Mouse (Mus musculus): ENCODE results near the gene Rnf181. TPM values are rescaled to one million over a fixed set of nuclear protein-coding genes. Genes with fewer than 3 reads are reported as not detected.

The Rnf181 gene
- polyA plus RNA-seq, 1 experiment from 2014 or later = 115 TPM

GRCm38 (mm10) chr6:72340481-72340880, 26.3 kb downstream of the Rnf181 start:
- Histone ChIP-seq H3K27ac (ENCODE audit: low read depth, low read length) (no peak overlapping the region), H3K4me1 (ENCODE audit: control insufficient read depth, insufficient read depth, low read length) (peaks cover 8% of the 10 kb centered on the region), H3K9me3 (ENCODE audit: control insufficient read depth, low read length) (no peaks in the 10 kb centered on the region), H3K36me3 (ENCODE audit: control insufficient read depth, insufficient read depth, low read length) (peaks cover 21% of the 10 kb centered on the region), H3K4me2 (ENCODE audit: low read depth, low read length) (no peak overlapping the region), H3K4me3 (ENCODE audit: low read depth, low read length) (no peak overlapping the region), H3K9ac (replicated peaks; ENCODE audit: low read depth, low read length) (no peak overlapping the region), H3K27me3 (ENCODE audit: control insufficient read depth, insufficient read depth, low read length) (no peaks in the 10 kb centered on the region)
- 62% methylated on average over 2 of the region's 2 CpGs for WGBS
- ATAC-seq (ENCODE audit: low read depth) = no peak

GRCm38 (mm10) chr6:72333111-72333510, 33.6 kb downstream of the Rnf181 start:
- 74% methylated on average over 5 of the region's 5 CpGs for WGBS
- Histone ChIP-seq H3K9ac (replicated peaks; ENCODE audit: low read depth, low read length) (no peak overlapping the region), H3K9me3 (ENCODE audit: control insufficient read depth, low read length) (no peaks in the 10 kb centered on the region), H3K4me1 (ENCODE audit: control insufficient read depth, insufficient read depth, low read length) (no peaks in the 10 kb centered on the region), H3K27ac (ENCODE audit: low read depth, low read length) (no peak overlapping the region), H3K4me2 (ENCODE audit: low read depth, low read length) (no peak overlapping the region), H3K4me3 (ENCODE audit: low read depth, low read length) (no peak overlapping the region), H3K27me3 (ENCODE audit: control insufficient read depth, insufficient read depth, low read length) (no peaks in the 10 kb centered on the region), H3K36me3 (ENCODE audit: control insufficient read depth, insufficient read depth, low read length) (peaks cover 54% of the 10 kb centered on the region)
- no peak for ATAC-seq (ENCODE audit: low read depth)

- no peak overlapping the region for H3K27ac ChIP-seq (ENCODE audit: low read depth, low read length)
- no peak overlapping the region for H3K9ac ChIP-seq (replicated peaks; ENCODE audit: low read depth, low read length)
- no peak overlapping the region for H3K4me3 ChIP-seq (ENCODE audit: low read depth, low read length)
- H3K27me3 ChIP-seq (ENCODE audit: control insufficient read depth, insufficient read depth, low read length) = no peaks in the 10 kb centered on the region
- H3K36me3 ChIP-seq (ENCODE audit: control insufficient read depth, insufficient read depth, low read length) = peaks cover 50% of the 10 kb centered on the region
- no peaks in the 10 kb centered on the region for H3K9me3 ChIP-seq (ENCODE audit: control insufficient read depth, low read length)
- 92% methylated on average over 4 of the region's 4 CpGs for WGBS
- no peaks in the 10 kb centered on the region for H3K4me1 ChIP-seq (ENCODE audit: control insufficient read depth, insufficient read depth, low read length)
- no peak overlapping the region for H3K4me2 ChIP-seq (ENCODE audit: low read depth, low read length)
- ATAC-seq (ENCODE audit: low read depth) = no peak
Measured at GRCm38 (mm10) chr6:72330133-72330532, 36.6 kb downstream of the Rnf181 start.

GRCm38 (mm10) chr6:72329019-72329418, 37.7 kb downstream of the Rnf181 start:
- Histone ChIP-seq H3K9me3 (ENCODE audit: control insufficient read depth, low read length) (no peaks in the 10 kb centered on the region), H3K4me3 (ENCODE audit: low read depth, low read length) (no peak overlapping the region), H3K4me1 (ENCODE audit: control insufficient read depth, insufficient read depth, low read length) (no peaks in the 10 kb centered on the region), H3K36me3 (ENCODE audit: control insufficient read depth, insufficient read depth, low read length) (peaks cover 50% of the 10 kb centered on the region), H3K4me2 (ENCODE audit: low read depth, low read length) (no peak overlapping the region), H3K27ac (ENCODE audit: low read depth, low read length) (no peak overlapping the region), H3K9ac (replicated peaks; ENCODE audit: low read depth, low read length) (no peak overlapping the region), H3K27me3 (ENCODE audit: control insufficient read depth, insufficient read depth, low read length) (no peaks in the 10 kb centered on the region)
- WGBS = 98% methylated on average over 5 of the region's 5 CpGs
- no peak for ATAC-seq (ENCODE audit: low read depth)

- 83% methylated on average over 6 of the region's 6 CpGs for WGBS
- Histone ChIP-seq H3K9ac (replicated peaks; ENCODE audit: low read depth, low read length) (no peak overlapping the region), H3K36me3 (ENCODE audit: control insufficient read depth, insufficient read depth, low read length) (peaks cover 52% of the 10 kb centered on the region), H3K4me1 (ENCODE audit: control insufficient read depth, insufficient read depth, low read length) (no peaks in the 10 kb centered on the region), H3K27me3 (ENCODE audit: control insufficient read depth, insufficient read depth, low read length) (no peaks in the 10 kb centered on the region), H3K4me3 (ENCODE audit: low read depth, low read length) (no peak overlapping the region), H3K9me3 (ENCODE audit: control insufficient read depth, low read length) (no peaks in the 10 kb centered on the region), H3K4me2 (ENCODE audit: low read depth, low read length) (no peak overlapping the region), H3K27ac (ENCODE audit: low read depth, low read length) (no peak overlapping the region)
- ATAC-seq (ENCODE audit: low read depth) = no peak
Measured at GRCm38 (mm10) chr6:72326274-72326673, 40.5 kb downstream of the Rnf181 start.

- Histone ChIP-seq H3K9me3 (ENCODE audit: control insufficient read depth, low read length) (no peaks in the 10 kb centered on the region), H3K4me1 (ENCODE audit: control insufficient read depth, insufficient read depth, low read length) (no peaks in the 10 kb centered on the region), H3K9ac (replicated peaks; ENCODE audit: low read depth, low read length) (no peak overlapping the region), H3K4me2 (ENCODE audit: low read depth, low read length) (no peak overlapping the region), H3K4me3 (ENCODE audit: low read depth, low read length) (no peak overlapping the region), H3K27ac (ENCODE audit: low read depth, low read length) (no peak overlapping the region), H3K36me3 (ENCODE audit: control insufficient read depth, insufficient read depth, low read length) (peaks cover 67% of the 10 kb centered on the region), H3K27me3 (ENCODE audit: control insufficient read depth, insufficient read depth, low read length) (no peaks in the 10 kb centered on the region)
- WGBS = 95% methylated on average over 6 of the region's 6 CpGs
- no peak for ATAC-seq (ENCODE audit: low read depth)
Measured at GRCm38 (mm10) chr6:72323786-72324508, 42.8 kb downstream of the Rnf181 start.

- Histone ChIP-seq H3K4me1 (ENCODE audit: control insufficient read depth, insufficient read depth, low read length) (no peaks in the 10 kb centered on the region), H3K36me3 (ENCODE audit: control insufficient read depth, insufficient read depth, low read length) (peaks cover 64% of the 10 kb centered on the region), H3K4me2 (ENCODE audit: low read depth, low read length) (no peak overlapping the region), H3K27me3 (ENCODE audit: control insufficient read depth, insufficient read depth, low read length) (no peaks in the 10 kb centered on the region), H3K4me3 (ENCODE audit: low read depth, low read length) (no peak overlapping the region), H3K9me3 (ENCODE audit: control insufficient read depth, low read length) (no peaks in the 10 kb centered on the region), H3K9ac (replicated peaks; ENCODE audit: low read depth, low read length) (no peak overlapping the region), H3K27ac (ENCODE audit: low read depth, low read length) (no peak overlapping the region)
- no peak for ATAC-seq (ENCODE audit: low read depth)
- 84% methylated on average over 3 of the region's 3 CpGs for WGBS
Measured at GRCm38 (mm10) chr6:72322936-72323335, 43.8 kb downstream of the Rnf181 start.

GRCm38 (mm10) chr6:72319019-72319418, 47.7 kb downstream of the Rnf181 start:
- no peak overlapping the region for H3K9ac ChIP-seq (replicated peaks; ENCODE audit: low read depth, low read length)
- ATAC-seq (ENCODE audit: low read depth) = no peak
- H3K4me1 ChIP-seq (ENCODE audit: control insufficient read depth, insufficient read depth, low read length) = no peaks in the 10 kb centered on the region
- H3K4me2 ChIP-seq (ENCODE audit: low read depth, low read length) = no peak overlapping the region
- H3K4me3 ChIP-seq (ENCODE audit: low read depth, low read length) = no peak overlapping the region
- H3K27ac ChIP-seq (ENCODE audit: low read depth, low read length) = no peak overlapping the region
- no peaks in the 10 kb centered on the region for H3K9me3 ChIP-seq (ENCODE audit: control insufficient read depth, low read length)
- H3K36me3 ChIP-seq (ENCODE audit: control insufficient read depth, insufficient read depth, low read length) = peaks cover 47% of the 10 kb centered on the region
- 86% methylated on average over 11 of the region's 11 CpGs for WGBS
- H3K27me3 ChIP-seq (ENCODE audit: control insufficient read depth, insufficient read depth, low read length) = no peaks in the 10 kb centered on the region

- Histone ChIP-seq H3K36me3 (ENCODE audit: control insufficient read depth, insufficient read depth, low read length) (peaks cover 47% of the 10 kb centered on the region), H3K4me2 (ENCODE audit: low read depth, low read length) (no peak overlapping the region), H3K27ac (ENCODE audit: low read depth, low read length) (no peak overlapping the region), H3K27me3 (ENCODE audit: control insufficient read depth, insufficient read depth, low read length) (no peaks in the 10 kb centered on the region), H3K4me3 (ENCODE audit: low read depth, low read length) (no peak overlapping the region), H3K9me3 (ENCODE audit: control insufficient read depth, low read length) (no peaks in the 10 kb centered on the region), H3K4me1 (ENCODE audit: control insufficient read depth, insufficient read depth, low read length) (no peaks in the 10 kb centered on the region), H3K9ac (replicated peaks; ENCODE audit: low read depth, low read length) (no peak overlapping the region)
- 86% methylated on average over 5 of the region's 5 CpGs for WGBS
- ATAC-seq (ENCODE audit: low read depth) = no peak
Measured at GRCm38 (mm10) chr6:72318440-72318839, 48.3 kb downstream of the Rnf181 start.
